Mouse (Mus musculus): ENCODE results near the gene Kdr.

DNA sequence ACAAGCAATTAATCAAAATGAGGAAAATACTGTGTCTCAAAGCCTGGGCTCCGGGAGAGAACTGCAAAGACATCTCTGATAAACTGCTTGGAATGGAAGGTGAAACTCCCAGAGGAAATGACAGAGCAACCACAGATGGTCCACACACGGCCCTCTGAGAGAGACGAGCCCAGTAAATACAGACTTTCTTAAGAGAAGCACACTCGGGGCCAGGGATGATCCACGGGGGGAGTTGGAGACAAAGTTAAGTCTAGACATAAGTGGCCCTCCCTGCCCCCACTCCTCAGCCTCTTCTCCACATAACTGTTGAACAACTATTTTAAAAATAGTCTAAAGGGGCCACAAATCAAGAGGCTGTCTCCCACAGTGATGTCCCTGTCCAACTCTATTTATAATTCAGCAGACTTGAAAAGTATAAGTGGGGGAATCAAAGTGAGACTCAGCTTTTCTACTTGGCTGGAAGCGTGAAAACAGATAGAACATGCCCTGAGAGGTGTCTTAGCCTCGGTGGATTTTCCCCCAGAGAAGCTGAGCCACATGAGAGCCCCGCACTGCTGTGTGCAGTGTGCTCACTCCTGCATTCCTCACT is 39.0 kb downstream of the Kdr start:
- no peak for TF ChIP-seq EP300 (IDR thresholded peaks at IDR 0.05; ENCODE audit: low read depth)
- no peak for TF ChIP-seq CTCF (IDR thresholded peaks at IDR 0.05; ENCODE audit: low read depth)
